Mouse (Mus musculus) MEL (cell line): ENCODE results near the gene Xylb. TPM values are rescaled to one million over a fixed set of nuclear protein-coding genes. Genes with fewer than 3 reads are reported as not detected.

ENCODE experiments used
- DNase-seq: peaks from one replicate; pipeline ENCODE4 v3.0.0; 2011; ENCODE audit warnings: low read depth, low spot score
- H3K27ac ChIP-seq: 2 replicates; pipeline ENCODE4 v1.5.1; 2012; ENCODE audit warnings: low read depth, mild to moderate bottlenecking, control low read depth, low read length, moderate library complexity; ENCODE audit not compliant: control insufficient read depth
- H3K27me3 ChIP-seq, 2 experiments: fragments of 150-350 bp in 1 of 2; sonication (generic) in 1 of 2; 2 replicates each; pipeline ENCODE4 v1.6.1; 2012; ENCODE audit warnings: low read length in 2 of 2, mild to moderate bottlenecking in 2 of 2, improper control_type of control experiment in 1 of 2, moderate library complexity in 1 of 2; ENCODE audit not compliant: insufficient read depth in 2 of 2, control insufficient read depth in 1 of 2
- H3K36me3 ChIP-seq, 2 experiments: 2 replicates each; pipeline ENCODE4 v1.6.1; 2012 to 2014; ENCODE audit warnings: low read length in 2 of 2, improper control_type of control experiment in 1 of 2, inconsistent platforms in 1 of 2, mild to moderate bottlenecking in 1 of 2; ENCODE audit not compliant: insufficient read depth in 2 of 2, control insufficient read depth in 1 of 2
- H3K4me1 ChIP-seq, 2 experiments: fragments of 150-350 bp in 1 of 2; sonication (generic) in 1 of 2; 2 replicates each; pipeline ENCODE4 v1.6.1; 2012; ENCODE audit warnings: low read length in 2 of 2, improper control_type of control experiment in 1 of 2, mild to moderate bottlenecking in 1 of 2; ENCODE audit not compliant: insufficient read depth in 2 of 2, control insufficient read depth in 1 of 2
- H3K4me3 ChIP-seq, 2 experiments: fragments of 150-350 bp in 1 of 2; sonication (generic) in 1 of 2; 2 replicates each; pipeline ENCODE4 v1.5.1; 2012; ENCODE audit warnings: low read depth in 2 of 2, low read length in 2 of 2, mild to moderate bottlenecking in 2 of 2, moderate library complexity in 2 of 2, control low read depth in 1 of 2, improper control_type of control experiment in 1 of 2; ENCODE audit not compliant: control insufficient read depth in 1 of 2, insufficient read depth in 1 of 2
- H3K79me2 ChIP-seq: 2 replicates; pipeline ENCODE4 v1.6.1; 2012; ENCODE audit warnings: mild to moderate bottlenecking, low read length, moderate library complexity; ENCODE audit not compliant: control insufficient read depth, poor library complexity, insufficient read depth
- H3K9ac ChIP-seq: 2 replicates; pipeline ENCODE4 v1.6.1; 2012; ENCODE audit warnings: low read depth, mild to moderate bottlenecking, control low read depth, low read length, moderate library complexity; ENCODE audit not compliant: control insufficient read depth, poor library complexity, severe bottlenecking
- H3K9me3 ChIP-seq: fragments of 150-350 bp; sonication (generic); replicated peaks from 2 replicates; pipeline ENCODE4 v1.6.1; 2012; ENCODE audit warnings: mild to moderate bottlenecking, low read length, improper control_type of control experiment, moderate library complexity; ENCODE audit not compliant: insufficient read depth
- BHLHE40 ChIP-seq: IDR thresholded peaks from 2 replicates; pipeline ENCODE4 v1.6.1; 2012; ENCODE audit warnings: low read depth, mild to moderate bottlenecking, inconsistent platforms, low read length, improper control_type of control experiment, borderline replicate concordance
- CHD1 ChIP-seq: IDR thresholded peaks from 2 replicates; pipeline ENCODE4 v1.6.1; 2012; ENCODE audit warnings: low read depth, mild to moderate bottlenecking, inconsistent platforms, low read length, improper control_type of control experiment
- CHD2 ChIP-seq: IDR thresholded peaks from 2 replicates; pipeline ENCODE4 v1.6.1; 2011; ENCODE audit warnings: low read length, improper control_type of control experiment
- CTCF ChIP-seq, 3 experiments: IDR thresholded peaks in 2 of 3; conservative IDR thresholded peaks in 1 of 3; 2 replicates each; pipeline ENCODE4 v1.5.1; 2011 to 2012; ENCODE audit warnings: low read length in 3 of 3, low read depth in 2 of 3, mild to moderate bottlenecking in 2 of 3, improper control_type of control experiment in 1 of 3, inconsistent platforms in 1 of 3, mixed read lengths in 1 of 3, moderate library complexity in 1 of 3; ENCODE audit not compliant: control insufficient read depth in 1 of 3, insufficient read depth in 1 of 3, poor library complexity in 1 of 3, severe bottlenecking in 1 of 3
- ELF1 ChIP-seq: IDR thresholded peaks from 2 replicates; pipeline ENCODE4 v1.6.1; 2014; ENCODE audit warnings: low read depth, mild to moderate bottlenecking, inconsistent platforms, low read length, improper control_type of control experiment, moderate library complexity
- ETS1 ChIP-seq: IDR thresholded peaks from 2 replicates; pipeline ENCODE4 v1.6.1; 2012; ENCODE audit warnings: low read depth, mild to moderate bottlenecking, inconsistent platforms, low read length, improper control_type of control experiment, moderate library complexity
- GATA1 ChIP-seq: IDR thresholded peaks from 2 replicates; pipeline ENCODE4 v1.6.1; 2011; ENCODE audit warnings: low read depth, low read length, improper control_type of control experiment
- HCFC1 ChIP-seq: IDR thresholded peaks from 2 replicates; pipeline ENCODE4 v1.6.1; 2012; ENCODE audit warnings: low read depth, mild to moderate bottlenecking, inconsistent platforms, low read length, improper control_type of control experiment, moderate library complexity
- KAT2A ChIP-seq: conservative IDR thresholded peaks from 2 replicates; pipeline ENCODE4 v1.6.1; 2012; ENCODE audit warnings: low read depth, low read length, improper control_type of control experiment, inconsistent platforms
- MAFK ChIP-seq: IDR thresholded peaks from 2 replicates; pipeline ENCODE4 v1.6.1; 2011; ENCODE audit warnings: low read depth, mild to moderate bottlenecking, low read length, improper control_type of control experiment, borderline replicate concordance
- MAZ ChIP-seq: IDR thresholded peaks from 2 replicates; pipeline ENCODE4 v1.6.1; 2012; ENCODE audit warnings: low read depth, mild to moderate bottlenecking, inconsistent platforms, low read length, improper control_type of control experiment
- MEF2A ChIP-seq: IDR thresholded peaks from 2 replicates; pipeline ENCODE4 v1.6.1; 2014; ENCODE audit warnings: low read depth, mild to moderate bottlenecking, inconsistent platforms, low read length, improper control_type of control experiment; ENCODE audit not compliant: poor library complexity, insufficient replicate concordance, severe bottlenecking; ENCODE audit errors: extremely low read depth
- MXI1 ChIP-seq: IDR thresholded peaks from 2 replicates; pipeline ENCODE4 v1.6.1; 2011; ENCODE audit warnings: mild to moderate bottlenecking, low read depth, low read length, improper control_type of control experiment
- POLR2A ChIP-seq, 2 experiments: IDR thresholded peaks; 2 replicates each; pipeline ENCODE4 v1.6.1; 2011 to 2012; ENCODE audit warnings: low read length in 2 of 2, mild to moderate bottlenecking in 2 of 2, control low read depth in 1 of 2, improper control_type of control experiment in 1 of 2, low read depth in 1 of 2, moderate library complexity in 1 of 2; ENCODE audit not compliant: control insufficient read depth in 1 of 2, insufficient read depth in 1 of 2, poor library complexity in 1 of 2
- POLR2AphosphoS5 ChIP-seq: IDR thresholded peaks from 2 replicates; pipeline ENCODE4 v1.6.1; 2012; ENCODE audit warnings: low read depth, borderline replicate concordance, mild to moderate bottlenecking, inconsistent platforms, low read length, moderate library complexity, mixed read lengths
- RAD21 ChIP-seq: IDR thresholded peaks from 2 replicates; pipeline ENCODE4 v1.6.1; 2011; ENCODE audit warnings: mild to moderate bottlenecking, low read depth, low read length, improper control_type of control experiment
- RCOR1 ChIP-seq: IDR thresholded peaks from 2 replicates; pipeline ENCODE4 v1.6.1; 2012; ENCODE audit warnings: low read depth, mild to moderate bottlenecking, inconsistent platforms, low read length, improper control_type of control experiment
- SIN3A ChIP-seq: IDR thresholded peaks from 2 replicates; pipeline ENCODE4 v1.6.1; 2012; ENCODE audit warnings: low read length, improper control_type of control experiment, inconsistent platforms
- SMC3 ChIP-seq: IDR thresholded peaks from 2 replicates; pipeline ENCODE4 v1.6.1; 2011; ENCODE audit warnings: low read depth, low read length, improper control_type of control experiment
- TAL1 ChIP-seq: IDR thresholded peaks from 2 replicates; pipeline ENCODE4 v1.6.1; 2012; ENCODE audit warnings: mild to moderate bottlenecking, inconsistent platforms, low read length, moderate library complexity, mixed read lengths
- TBP ChIP-seq: IDR thresholded peaks from 2 replicates; pipeline ENCODE4 v1.8.0; 2011; ENCODE audit warnings: low read depth, low read length, improper control_type of control experiment
- TCF12 ChIP-seq: IDR thresholded peaks from 2 replicates; pipeline ENCODE4 v1.6.1; 2014; ENCODE audit warnings: low read depth, mild to moderate bottlenecking, inconsistent platforms, low read length, improper control_type of control experiment, moderate library complexity
- UBTF ChIP-seq: IDR thresholded peaks from 2 replicates; pipeline ENCODE4 v1.6.1; 2012; ENCODE audit warnings: low read depth, mild to moderate bottlenecking, inconsistent platforms, low read length, improper control_type of control experiment, moderate library complexity, borderline replicate concordance; ENCODE audit not compliant: insufficient read depth
- USF2 ChIP-seq, 2 experiments: IDR thresholded peaks; 2 replicates each; pipeline ENCODE4 v1.6.1; 2011 to 2012; ENCODE audit warnings: improper control_type of control experiment in 2 of 2, low read length in 2 of 2, borderline replicate concordance in 1 of 2, inconsistent platforms in 1 of 2, low read depth in 1 of 2, mild to moderate bottlenecking in 1 of 2; ENCODE audit not compliant: insufficient read depth in 1 of 2
- ZMIZ1 ChIP-seq: IDR thresholded peaks from 2 replicates; pipeline ENCODE4 v1.6.1; 2012; ENCODE audit warnings: low read depth, mild to moderate bottlenecking, inconsistent platforms, low read length, improper control_type of control experiment, moderate library complexity
- polyA plus RNA-seq, 2 experiments: library from polyadenylated mRNA; stranded (reverse) in 1 of 2; unstranded in 1 of 2; fragments of >175 nt in 1 of 2; fragments of >200 nt in 1 of 2; gene quantifications; 2 replicates each; pipeline versions ENCODE4 v1.2.1 to v1.2.4; 2012; ENCODE audit warnings: low replicate concordance in 2 of 2, low read depth in 1 of 2; ENCODE audit not compliant: insufficient read length in 2 of 2, insufficient read depth in 1 of 2, missing spikeins in 1 of 2
- total RNA-seq: library from RNA; depleted of rRNA; stranded (reverse); fragments of 300-350 nt; gene quantifications from 2 replicates; pipeline ENCODE4 v1.2.3, GENCODE M21; 2012

The Xylb gene
- total and polyA plus RNA-seq, 3 experiments, result 3.8 to 12.9 TPM; not detected in 1

DNA sequence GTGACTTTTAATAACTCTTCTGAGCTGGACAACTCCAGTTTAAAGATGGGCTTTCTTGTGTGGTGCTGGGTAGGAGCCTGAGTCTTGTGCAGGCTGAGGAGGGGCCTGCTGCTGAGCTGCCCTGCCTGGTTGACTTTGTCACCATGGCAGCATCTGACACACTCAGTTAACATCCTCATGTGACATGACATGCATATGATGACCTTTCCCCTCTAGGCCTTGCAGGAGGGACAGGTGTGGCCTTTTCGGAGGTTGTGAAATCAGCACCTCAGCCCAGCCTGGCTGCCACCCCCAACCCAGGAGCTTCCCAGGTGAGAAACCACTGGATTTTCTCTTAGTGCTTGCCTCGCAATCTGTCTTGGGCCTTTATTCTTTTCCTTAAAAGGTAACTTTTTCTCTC is 33.0 kb downstream of the Xylb start:
- H3K27me3 ChIP-seq, result no peaks in the 10 kb centered on the region
- no peaks in the 10 kb centered on the region for H3K79me2 ChIP-seq
- H3K4me1 ChIP-seq, result no peaks in the 10 kb centered on the region
- H3K27ac ChIP-seq, result no peak overlapping the region
- no peaks in the 10 kb centered on the region for H3K9me3 ChIP-seq
- no peaks in the 10 kb centered on the region for H3K36me3 ChIP-seq
- no peak for DNase-seq
- no peak overlapping the region for H3K4me3 ChIP-seq
- H3K9ac ChIP-seq, result no peak overlapping the region
- TF ChIP-seq ETS1 (no peak), CTCF (IDR thresholded peaks at IDR 0.05 in 2 of 3, conservative IDR thresholded peaks at IDR 0.05 in 1 of 3; ENCODE audit: control insufficient read depth in 1 of 3, insufficient read depth in 1 of 3, low read depth in 2 of 3, low read length in 3 of 3, poor library complexity in 1 of 3, severe bottlenecking in 1 of 3) (no peak), MXI1 (no peak), SIN3A (no peak), RCOR1 (no peak), USF2 (IDR thresholded peaks at IDR 0.05; ENCODE audit: borderline replicate concordance in 1 of 2, insufficient read depth in 1 of 2, low read depth in 1 of 2, low read length in 2 of 2) (no peak), UBTF (no peak), KAT2A (no peak), MAFK (no peak), POLR2A (IDR thresholded peaks at IDR 0.05; ENCODE audit: control insufficient read depth in 1 of 2, insufficient read depth in 1 of 2, low read depth in 1 of 2, low read length in 2 of 2, poor library complexity in 1 of 2) (no peak), BHLHE40 (no peak), TAL1 (no peak), SMC3 (no peak), ZMIZ1 (no peak), POLR2AphosphoS5 (no peak), CHD1 (no peak), MAZ (no peak), MEF2A (no peak)

DNA sequence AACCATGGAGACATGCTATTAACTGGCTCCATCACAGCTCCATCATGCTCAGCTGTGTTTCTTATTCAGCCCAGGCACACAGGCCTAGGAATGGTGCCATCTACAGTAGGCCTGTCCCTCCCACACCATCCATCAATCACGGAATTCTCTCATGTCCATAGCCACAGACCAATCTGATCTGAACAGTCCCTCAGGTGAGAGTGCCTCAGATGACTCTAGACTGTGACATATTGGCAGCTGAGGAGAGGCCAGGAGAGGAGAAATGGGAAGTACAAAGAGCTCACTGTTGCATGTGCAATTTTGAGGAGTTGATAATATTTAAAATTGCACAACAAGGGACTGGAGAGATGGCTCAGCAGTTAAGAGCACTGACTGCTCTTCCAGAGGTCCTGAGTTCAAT is 37.6 kb downstream of the Xylb start:
- no peaks in the 10 kb centered on the region for H3K36me3 ChIP-seq
- TF ChIP-seq ZMIZ1, result no peak
- no peak for TF ChIP-seq ELF1
- TF ChIP-seq RAD21, result no peak
- no peak for TF ChIP-seq SMC3
- TF ChIP-seq KAT2A, result no peak
- TF ChIP-seq CTCF (IDR thresholded peaks at IDR 0.05 in 2 of 3, conservative IDR thresholded peaks at IDR 0.05 in 1 of 3; ENCODE audit: control insufficient read depth in 1 of 3, insufficient read depth in 1 of 3, low read depth in 2 of 3, low read length in 3 of 3, poor library complexity in 1 of 3, severe bottlenecking in 1 of 3), result no peak; a peak in 1 of 6 replicates
- no peak for TF ChIP-seq CHD2
- TF ChIP-seq RCOR1, result no peak
- TF ChIP-seq HCFC1, result no peak
- no peak for TF ChIP-seq TBP
- TF ChIP-seq BHLHE40, result no peak
- no peak for TF ChIP-seq CHD1
- no peak for TF ChIP-seq GATA1
- TF ChIP-seq UBTF, result no peak
- no peak for TF ChIP-seq MEF2A
- no peak for TF ChIP-seq POLR2AphosphoS5
- no peak for TF ChIP-seq SIN3A
- no peak for TF ChIP-seq TCF12
- TF ChIP-seq MAZ, result no peak
- TF ChIP-seq, all 39 proteins: peak for 0
- H3K4me1 ChIP-seq, result no peaks in the 10 kb centered on the region
- H3K9ac ChIP-seq, result no peak overlapping the region
- no peak overlapping the region for H3K27ac ChIP-seq
- no peaks in the 10 kb centered on the region for H3K27me3 ChIP-seq
- no peaks in the 10 kb centered on the region for H3K79me2 ChIP-seq
- H3K9me3 ChIP-seq, result no peaks in the 10 kb centered on the region
- no peak overlapping the region for H3K4me3 ChIP-seq
- peak; percentile 24 for DNase-seq
